Mouse (Mus musculus): ENCODE data around the gene Ttll8.

Gene Ttll8

GRCm38 (mm10) chr15:88881253-88882044 lies 72.8 kb downstream of the Ttll8 start:
- no peak for DNase-seq

DNA sequence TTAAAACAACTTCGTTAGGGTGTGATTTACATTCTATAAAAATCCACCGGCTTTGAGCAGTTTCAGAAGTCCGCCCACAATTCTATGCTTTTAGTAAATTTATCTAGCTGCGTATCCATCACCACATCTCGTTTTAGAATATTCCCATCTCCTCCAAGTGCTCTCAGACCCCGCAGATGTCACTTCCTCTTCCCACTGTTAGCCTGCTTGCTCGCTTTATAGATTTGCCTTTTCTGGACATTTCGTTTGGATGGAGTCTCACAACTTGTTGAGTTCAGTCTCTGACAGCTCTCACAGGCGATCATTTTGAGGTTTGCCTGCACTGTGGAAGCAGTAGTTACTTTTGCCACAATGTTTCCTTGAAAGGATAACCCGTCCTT lies 77.2 kb downstream of the Ttll8 start:
- DNase-seq: no peak

DNA sequence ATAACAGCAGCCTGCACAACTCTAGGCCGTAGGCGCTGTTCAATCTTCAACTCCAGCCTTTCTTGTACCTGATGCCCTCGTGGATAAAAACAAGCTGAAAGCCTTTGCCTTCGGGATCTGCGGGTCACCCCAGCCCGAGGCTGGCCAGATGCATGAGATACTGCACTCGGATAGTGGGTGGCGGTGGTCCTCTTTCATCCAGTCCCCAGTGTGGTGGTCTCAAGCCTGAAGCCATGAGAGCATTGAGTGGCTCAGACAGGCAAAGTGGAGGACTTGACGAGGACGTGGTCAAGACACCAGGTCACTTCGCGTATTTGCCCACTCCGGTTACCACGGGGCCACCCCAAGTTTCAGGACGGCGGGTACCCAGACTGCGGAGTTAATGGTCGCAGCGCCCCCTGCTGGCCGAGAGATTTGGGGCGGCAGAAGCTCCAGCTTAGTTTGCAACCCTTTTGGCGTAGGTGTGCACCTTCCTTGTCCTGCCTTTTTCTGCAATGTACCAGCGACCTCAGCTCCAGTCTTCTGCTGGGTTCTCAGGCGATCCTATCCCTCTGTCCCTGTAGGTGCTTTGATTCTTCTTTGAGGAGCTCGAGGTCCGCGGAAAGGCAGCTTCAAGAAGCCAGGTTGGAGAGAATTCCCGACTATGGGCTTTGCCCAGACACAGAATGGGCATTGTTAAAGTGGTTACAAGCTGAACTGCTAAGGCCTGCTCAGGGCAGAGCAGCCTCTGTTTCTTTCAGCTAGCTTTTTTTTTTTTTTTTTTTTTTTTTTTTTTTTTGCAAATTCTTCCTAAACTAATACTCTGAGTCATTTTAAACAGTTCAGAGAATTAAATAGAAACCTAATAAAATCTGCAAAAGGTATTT lies 77.8 kb downstream of the Ttll8 start:
- DNase-seq: peak; percentile 83

- no peak for DNase-seq
Measured at GRCm38 (mm10) chr15:88875625-88876081, 78.6 kb downstream of the Ttll8 start.

GRCm38 (mm10) chr15:88874477-88874876 lies 79.7 kb downstream of the Ttll8 start:
- DNase-seq: no peak

DNA sequence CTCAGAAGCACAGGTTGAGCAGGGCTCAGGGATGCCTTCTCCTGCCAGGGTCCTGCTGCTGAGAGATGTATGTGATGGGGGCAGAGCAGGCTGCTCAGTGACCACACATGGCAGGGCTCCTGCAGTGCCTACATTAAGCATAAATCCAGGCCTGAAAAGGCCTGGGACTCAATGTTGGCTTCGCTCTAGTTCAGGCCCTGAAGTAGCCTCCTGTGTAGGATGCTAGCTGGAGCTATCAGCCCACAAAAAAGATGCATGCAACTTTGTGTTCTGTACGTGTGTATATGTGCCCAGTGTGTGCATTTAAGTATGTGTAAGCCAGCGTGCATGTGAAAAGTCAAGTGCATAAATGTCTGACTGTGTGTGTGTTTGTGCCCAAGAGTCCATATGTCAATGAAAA lies 80.2 kb downstream of the Ttll8 start:
- DNase-seq: no peak

DNA sequence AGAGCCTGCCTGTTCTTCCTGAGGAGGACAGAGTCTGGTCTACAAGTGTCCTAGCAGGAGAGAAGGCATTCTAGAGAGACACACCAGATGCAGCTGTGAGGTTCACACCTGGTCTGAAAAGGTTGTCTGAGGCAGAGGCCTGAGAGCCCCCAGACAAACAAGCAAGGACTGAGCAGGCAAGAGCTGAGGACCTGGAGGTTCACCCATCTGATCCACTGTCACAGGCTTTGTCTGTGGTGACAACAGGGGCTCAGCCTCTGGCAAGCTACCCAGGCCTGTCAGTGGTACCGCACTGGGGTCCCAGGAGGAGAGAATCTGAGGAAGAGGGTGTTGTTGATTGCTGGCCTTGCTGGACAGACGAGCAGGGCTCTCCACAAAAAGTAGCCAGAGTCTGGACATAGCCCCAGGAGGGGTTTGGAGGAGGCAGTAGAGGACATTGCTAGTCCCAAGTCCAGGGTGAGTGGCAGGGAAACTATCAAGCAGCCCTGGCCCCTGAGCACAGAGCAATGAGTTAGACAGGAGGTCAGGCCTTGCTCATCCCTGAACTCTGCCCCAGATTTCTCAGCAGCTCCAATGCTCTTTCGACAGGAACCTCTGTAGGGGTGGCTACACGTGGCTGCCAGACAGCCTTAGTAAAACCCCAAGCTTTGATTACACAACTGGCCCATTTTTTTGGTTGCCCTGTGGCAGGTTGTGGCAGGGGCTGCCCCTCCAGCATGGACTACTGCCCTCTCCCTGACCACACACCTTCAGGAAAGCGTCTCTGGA lies 83.6 kb downstream of the Ttll8 start:
- no peak for DNase-seq

GRCm38 (mm10) chr15:88868024-88868742 lies 86.0 kb downstream of the Ttll8 start:
- DNase-seq: no peak

- peak; percentile 55 for DNase-seq
Measured at GRCm38 (mm10) chr15:88867368-88868023, 86.7 kb downstream of the Ttll8 start.

- DNase-seq: no peak
Measured at GRCm38 (mm10) chr15:88866934-88867356, 87.3 kb downstream of the Ttll8 start.

- peak; percentile 49 for DNase-seq
Measured at GRCm38 (mm10) chr15:88865888-88866695, 88.1 kb downstream of the Ttll8 start.

DNA sequence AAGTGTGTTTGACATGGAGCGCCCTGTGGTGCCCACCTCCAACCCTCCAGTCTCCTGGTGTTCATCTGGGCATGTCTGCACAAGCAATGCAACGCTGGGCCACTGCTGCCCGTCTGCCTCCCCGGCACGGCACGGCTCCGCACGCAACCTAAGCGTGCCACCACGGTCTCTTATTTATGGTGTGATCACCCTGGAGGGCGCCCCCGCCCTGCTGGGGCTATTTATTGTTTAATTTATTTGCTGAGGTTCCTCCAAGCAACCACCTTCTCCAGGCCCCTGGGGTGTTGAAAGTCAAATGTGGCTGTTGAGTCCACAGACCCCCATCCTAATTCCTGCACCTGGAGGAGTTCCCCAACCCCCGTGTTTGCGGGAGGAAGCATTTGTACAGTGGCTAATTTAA lies 89.2 kb downstream of the Ttll8 start:
- DNase-seq: no peak

DNA sequence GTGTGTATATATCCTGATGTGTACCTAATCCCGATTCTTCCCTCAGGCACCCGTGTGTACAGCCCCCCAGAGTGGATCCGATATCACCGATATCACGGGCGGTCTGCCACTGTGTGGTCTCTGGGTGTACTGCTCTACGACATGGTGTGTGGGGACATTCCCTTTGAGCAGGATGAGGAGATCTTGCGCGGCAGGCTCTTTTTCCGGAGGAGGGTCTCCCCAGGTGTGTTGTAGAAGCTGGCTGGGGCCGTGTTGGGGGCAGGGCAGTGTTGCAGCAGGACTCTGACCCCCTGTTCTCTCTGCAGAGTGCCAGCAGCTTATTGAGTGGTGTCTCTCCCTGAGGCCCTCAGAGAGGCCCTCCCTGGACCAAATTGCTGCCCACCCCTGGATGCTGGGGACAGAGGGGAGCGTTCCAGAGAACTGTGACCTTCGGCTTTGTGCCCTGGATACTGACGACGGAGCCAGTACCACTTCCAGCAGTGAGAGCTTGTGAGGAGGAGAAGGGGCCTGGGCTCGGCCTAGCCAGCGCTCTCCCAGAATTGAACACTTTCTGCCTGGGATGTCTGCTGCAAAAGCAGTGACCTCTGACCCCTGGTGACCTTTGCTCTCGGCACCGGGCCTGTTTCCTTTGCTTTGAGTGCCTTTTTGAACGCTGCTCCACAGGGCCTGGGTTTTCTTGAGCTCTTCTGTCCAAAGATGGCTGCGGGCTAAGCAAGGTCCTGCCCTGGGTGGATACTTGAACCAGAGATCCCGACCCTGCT lies 89.8 kb downstream of the Ttll8 start:
- DNase-seq: peak; percentile 79

DNA sequence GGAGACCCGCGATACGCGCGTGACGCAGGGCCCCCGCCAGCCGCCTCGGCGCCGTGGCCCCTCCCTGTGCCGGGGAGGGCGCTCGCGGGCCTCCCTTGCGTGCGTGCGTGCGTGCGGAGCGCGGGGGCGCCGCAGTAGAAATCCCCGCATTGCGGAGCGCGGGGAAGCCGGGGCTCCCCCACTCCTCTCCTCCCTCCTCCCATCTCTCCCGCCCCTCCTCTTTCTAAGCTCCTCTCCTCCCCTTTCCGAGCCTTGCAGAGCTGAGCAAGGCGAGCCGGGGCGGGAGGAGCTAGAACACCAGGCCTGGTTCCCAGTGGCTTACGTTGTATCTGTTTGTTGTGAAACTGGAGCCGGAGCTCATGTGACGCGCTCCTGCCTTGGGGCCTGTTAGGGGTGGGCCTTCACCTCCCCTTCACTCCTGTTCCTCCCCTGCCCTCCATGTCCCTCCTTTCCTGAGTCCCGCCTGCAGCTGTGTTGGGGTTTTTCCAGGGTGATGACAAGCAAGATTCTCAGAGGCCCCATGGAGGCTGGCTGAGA lies 90.5 kb downstream of the Ttll8 start:
- peak; percentile 91 for DNase-seq

GRCm38 (mm10) chr15:88862881-88863694 lies 91.1 kb downstream of the Ttll8 start:
- DNase-seq: peak; percentile 79

- peak; percentile 98 for DNase-seq
Measured at GRCm38 (mm10) chr15:88861772-88862622, 92.2 kb downstream of the Ttll8 start, which contains the start of gene Pim3. Pim3 (plus strand) TSS chr15:88862186.

DNA sequence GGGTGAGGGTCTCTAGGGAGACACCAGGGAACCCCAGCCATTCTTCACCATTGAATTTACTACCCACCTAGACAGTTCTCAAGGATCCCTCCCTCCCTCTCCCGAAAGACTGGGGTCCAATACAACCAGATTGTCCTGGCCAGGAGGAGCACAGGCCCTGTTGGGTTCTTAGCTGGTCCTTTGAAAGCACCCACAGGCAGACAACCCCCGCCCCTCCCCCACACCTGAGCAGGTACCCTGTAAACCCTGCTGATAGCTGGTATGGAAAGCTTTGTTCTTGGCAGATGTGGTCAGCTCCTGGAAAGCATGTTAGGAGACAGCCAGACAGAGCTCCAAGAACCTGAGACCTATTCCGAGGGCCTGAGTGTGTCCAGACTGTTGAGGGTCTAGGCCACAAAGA lies 93.4 kb downstream of the Ttll8 start:
- peak; percentile 71 for DNase-seq

All from cerebellum, adult 9-10 months (tissue).